8 mouse cellular contexts compared by ENCODE assay signal in the genomic region with DNA sequence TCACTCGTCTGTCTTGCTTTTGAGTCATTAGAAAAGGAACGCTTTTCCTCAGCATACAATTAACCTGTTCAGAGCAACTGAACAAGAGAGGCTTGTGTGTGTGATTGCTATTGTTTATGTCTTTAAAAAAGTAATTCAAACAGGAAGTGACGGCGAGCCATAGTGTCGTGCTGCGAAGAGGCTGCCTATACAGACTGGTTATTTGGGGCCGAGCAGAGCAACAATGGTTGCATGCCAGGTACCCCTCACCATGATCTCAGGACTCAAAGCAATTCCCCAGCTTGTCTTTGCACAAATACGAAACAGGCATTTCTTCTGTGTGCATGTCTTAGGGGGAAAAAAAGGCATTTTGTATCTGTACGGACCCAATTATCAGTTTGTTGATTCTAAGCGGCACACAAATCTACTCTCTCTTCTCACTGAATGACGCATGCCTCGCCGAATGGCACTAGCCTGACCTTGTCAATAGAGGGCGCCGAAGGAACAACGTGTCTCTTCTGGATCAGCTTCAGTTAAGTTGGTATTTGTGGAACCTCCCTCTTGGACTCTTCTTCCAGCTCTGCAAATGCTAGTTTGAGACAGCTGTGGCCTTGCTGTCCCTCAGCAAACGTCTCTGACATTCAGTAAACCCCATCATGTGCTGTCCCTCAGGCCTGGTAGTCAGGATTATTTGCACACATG.
A peak's percentile ranks its signal among the peaks of the same experiment; 100 is the strongest.
DNase-seq lines count a peak whose midpoint lies in the region; ATAC-seq lines count a peak whose summit lies in the region.

No protein-coding gene starts in this region.

- no peak overlapping the region for H3K9ac ChIP-seq in embryonic facial prominence, embryonic 13.5 days
- no peak overlapping the region for H3K9ac ChIP-seq in heart, embryonic 13.5 days
- H3K9ac ChIP-seq in kidney, embryonic 15.5 days = no peak overlapping the region
- no peak overlapping the region for H3K9ac ChIP-seq in limb, embryonic 13.5 days
- no peak overlapping the region for H3K9ac ChIP-seq in midbrain, embryonic 16.5 days (ENCODE audit: low read depth, low read length)

- no peak overlapping the region for H3K27ac ChIP-seq in embryonic facial prominence, embryonic 13.5 days
- no peak overlapping the region for H3K27ac ChIP-seq in heart, embryonic 13.5 days (replicated peaks)
- no peak overlapping the region for H3K27ac ChIP-seq in kidney, embryonic 15.5 days
- H3K27ac ChIP-seq in limb, embryonic 13.5 days = no peak overlapping the region
- H3K27ac ChIP-seq in midbrain, embryonic 16.5 days (ENCODE audit: low read length) = no peak overlapping the region

- H3K4me3 ChIP-seq in embryonic facial prominence, embryonic 13.5 days = peak overlapping the region; percentile 18; the same call in 1 of the 2 replicates
- H3K4me3 ChIP-seq in heart, embryonic 13.5 days = 0 out of 2 replicates have a peak overlapping the region, but pooled peaks have one; percentile 18
- H3K4me3 ChIP-seq in kidney, embryonic 15.5 days (replicated peaks) = no peak overlapping the region
- no peak overlapping the region for H3K4me3 ChIP-seq in limb, embryonic 13.5 days
- H3K4me3 ChIP-seq in midbrain, embryonic 16.5 days (ENCODE audit: low read depth, low read length) = no peak overlapping the region

- no peaks in the 10 kb centered on the region for H3K27me3 ChIP-seq in embryonic facial prominence, embryonic 13.5 days
- no peaks in the 10 kb centered on the region for H3K27me3 ChIP-seq in heart, embryonic 13.5 days (replicated peaks)
- no peaks in the 10 kb centered on the region for H3K27me3 ChIP-seq in kidney, embryonic 15.5 days
- H3K27me3 ChIP-seq in limb, embryonic 13.5 days = no peaks in the 10 kb centered on the region
- H3K27me3 ChIP-seq in midbrain, embryonic 16.5 days (ENCODE audit: control insufficient read depth, insufficient read depth, low read depth, low read length) = no peaks in the 10 kb centered on the region

- no peaks in the 10 kb centered on the region for H3K9me3 ChIP-seq in embryonic facial prominence, embryonic 13.5 days
- peaks cover 5% of the 10 kb centered on the region; the same call in 1 of the 2 replicates for H3K9me3 ChIP-seq in heart, embryonic 13.5 days
- no peaks in the 10 kb centered on the region for H3K9me3 ChIP-seq in kidney, embryonic 15.5 days (replicated peaks)
- H3K9me3 ChIP-seq in limb, embryonic 13.5 days = no peaks in the 10 kb centered on the region
- H3K9me3 ChIP-seq in midbrain, embryonic 16.5 days (replicated peaks; ENCODE audit: control insufficient read depth, low read length, poor library complexity, severe bottlenecking) = peaks cover 4% of the 10 kb centered on the region; the same call in 1 of the 2 replicates

- peak; percentile 2 for DNase-seq in cerebellum, adult 11 months
- no peak for DNase-seq in cerebellum, adult 11-12 months
- peak; percentile 45 for DNase-seq in testis, postnatal 14 days (ENCODE audit: low spot score)

- 33% methylated on average over 17 of the region's 17 CpGs for WGBS in embryonic facial prominence, embryonic 13.5 days
- 29% methylated on average over 17 of the region's 17 CpGs for WGBS in heart, embryonic 13.5 days
- 47% methylated on average over 17 of the region's 17 CpGs for WGBS in kidney, embryonic 15.5 days
- 41% methylated on average over 17 of the region's 17 CpGs for WGBS in limb, embryonic 13.5 days
- 37% methylated on average over 17 of the region's 17 CpGs for WGBS in midbrain, embryonic 16.5 days

- no peak for ATAC-seq in embryonic facial prominence, embryonic 13.5 days (ENCODE audit: insufficient number of reproducible peaks, insufficient read depth, low FRiP score, low TSS enrichment, low read depth)
- ATAC-seq in heart, embryonic 13.5 days (ENCODE audit: extremely low read depth, insufficient number of reproducible peaks, low FRiP score, low TSS enrichment) = no peak
- peak; percentile 60; the same call in 1 of the 2 replicates for ATAC-seq in kidney, embryonic 15.5 days (replicated peaks; ENCODE audit: low FRiP score)
- no peak for ATAC-seq in limb, embryonic 13.5 days (ENCODE audit: low FRiP score, low read depth)
- peak; percentile 70; the same call in 1 of the 2 replicates for ATAC-seq in midbrain, embryonic 16.5 days

- H3K4me2 ChIP-seq in embryonic facial prominence, embryonic 13.5 days = peak overlapping the region; percentile 45
- peak overlapping the region; percentile 58 for H3K4me2 ChIP-seq in heart, embryonic 13.5 days
- H3K4me2 ChIP-seq in kidney, embryonic 15.5 days = peak overlapping the region; percentile 20; the same call in 1 of the 2 replicates
- peak overlapping the region; percentile 40 for H3K4me2 ChIP-seq in limb, embryonic 13.5 days (replicated peaks)
- H3K4me2 ChIP-seq in midbrain, embryonic 16.5 days (ENCODE audit: low read length) = peak overlapping the region; percentile 27

- H3K36me3 ChIP-seq in embryonic facial prominence, embryonic 13.5 days = no peaks in the 10 kb centered on the region
- no peaks in the 10 kb centered on the region for H3K36me3 ChIP-seq in heart, embryonic 13.5 days
- H3K36me3 ChIP-seq in kidney, embryonic 15.5 days = no peaks in the 10 kb centered on the region
- H3K36me3 ChIP-seq in limb, embryonic 13.5 days = no peaks in the 10 kb centered on the region
- no peaks in the 10 kb centered on the region for H3K36me3 ChIP-seq in midbrain, embryonic 16.5 days (ENCODE audit: control insufficient read depth, insufficient read depth, low read length)

- H3K4me1 ChIP-seq in embryonic facial prominence, embryonic 13.5 days = no peaks in the 10 kb centered on the region
- peaks cover 10% of the 10 kb centered on the region; the same call in 1 of the 2 replicates for H3K4me1 ChIP-seq in heart, embryonic 13.5 days
- H3K4me1 ChIP-seq in kidney, embryonic 15.5 days = no peaks in the 10 kb centered on the region
- no peaks in the 10 kb centered on the region for H3K4me1 ChIP-seq in limb, embryonic 13.5 days
- no peaks in the 10 kb centered on the region for H3K4me1 ChIP-seq in midbrain, embryonic 16.5 days (ENCODE audit: control insufficient read depth, insufficient read depth, low read length)

Comparison
In these comparisons a context has a peak if more than half of its experiments do, and no peak if none do; other contexts are left out.
1. ATAC-seq: peak in kidney, embryonic 15.5 days (single experiment) and midbrain, embryonic 16.5 days (single experiment); none in embryonic facial prominence, embryonic 13.5 days (single experiment), heart, embryonic 13.5 days (single experiment) and limb, embryonic 13.5 days (single experiment).
2. H3K4me3 ChIP-seq: peak in embryonic facial prominence, embryonic 13.5 days (single experiment) and heart, embryonic 13.5 days (single experiment); none in kidney, embryonic 15.5 days (single experiment), limb, embryonic 13.5 days (single experiment) and midbrain, embryonic 16.5 days (single experiment).
3. Peak in every context shown above with its lines, with median percentiles within 50 percentile points of each other: H3K4me2 ChIP-seq.